Mouse (Mus musculus) yolk sac, embryonic 10.5 days (tissue): ENCODE measurements around the gene Gm21887.
"Not testable (repeated sequence)": the region's sequence is repeated elsewhere in the genome, so short reads cannot be mapped to it uniquely, and the experiment has no call there.

Source experiments
- DNase-seq: peaks from one replicate; pipeline ENCODE4 v3.0.0-alpha.2; 2017; ENCODE audit warnings: low spot score

The Gm21887 gene

DNA sequence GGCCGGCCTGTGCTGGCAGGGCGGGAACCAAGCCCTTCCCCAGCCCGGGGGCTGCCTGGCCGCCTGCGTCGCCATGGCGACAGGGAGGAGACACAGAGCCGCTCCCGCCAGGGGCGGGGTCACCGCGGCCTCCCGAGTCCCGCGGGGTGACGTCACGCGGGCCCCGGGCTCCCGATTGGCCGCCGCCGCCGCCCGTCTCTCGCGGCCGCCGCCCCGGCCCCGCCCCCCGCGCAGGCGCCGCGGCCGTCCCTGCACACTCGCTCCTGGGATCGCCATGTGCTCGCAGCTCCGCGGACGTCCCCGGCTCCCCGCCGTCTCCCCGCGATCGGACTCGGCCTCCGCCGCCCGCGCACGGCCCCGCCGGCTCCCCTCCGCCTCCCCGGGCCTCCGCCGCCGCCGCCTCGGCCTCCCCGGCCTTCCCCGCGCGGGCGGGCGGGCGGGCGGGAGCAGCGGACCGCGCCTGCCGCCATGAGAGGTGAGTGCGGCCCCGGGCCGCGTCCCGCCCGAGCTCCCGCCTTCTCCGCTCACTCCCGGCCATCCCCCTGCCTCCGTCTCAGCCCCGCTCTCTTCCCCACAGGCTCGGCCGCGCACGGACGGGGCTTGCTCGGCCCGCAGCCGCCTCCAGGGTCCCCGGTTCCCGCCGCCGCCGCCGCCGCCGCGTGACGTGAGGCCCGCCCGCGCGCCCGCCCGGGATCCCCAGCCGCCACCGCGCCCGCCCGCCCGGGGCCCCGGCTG lies at the start of gene Gm21887:
Gene Gm21887 (plus strand): TSS at position 644 of the 735 bp plus-strand sequence.
- DNase-seq: peak; percentile 99

DNA sequence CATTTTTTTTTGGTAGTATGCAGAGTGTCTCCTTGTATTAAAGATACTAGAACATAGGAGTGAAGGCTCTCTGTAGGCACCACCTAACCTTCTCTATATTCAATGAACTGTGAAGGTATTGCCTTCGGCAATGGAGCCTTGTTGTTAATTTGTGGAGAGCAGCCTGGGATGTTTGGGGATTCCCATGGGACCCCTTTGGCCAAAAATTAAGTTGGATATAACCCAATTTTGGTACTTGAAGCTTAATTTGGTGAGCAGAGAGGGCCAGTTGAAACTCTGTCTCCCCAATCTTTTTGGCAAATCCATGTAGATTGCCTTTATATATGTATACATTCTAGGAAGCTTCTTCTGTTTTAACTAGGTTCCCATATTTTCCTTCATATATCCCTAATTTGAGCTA lies 40.1 kb upstream of the Gm21887 start:
- no peak for DNase-seq

GRCm38 (mm10) chrX:169969765-169970164 lies 39.7 kb upstream of the Gm21887 start:
- DNase-seq: not testable (repeated sequence)

GRCm38 (mm10) chrX:169970546-169970945 lies 38.9 kb upstream of the Gm21887 start:
- DNase-seq: not testable (repeated sequence)

DNA sequence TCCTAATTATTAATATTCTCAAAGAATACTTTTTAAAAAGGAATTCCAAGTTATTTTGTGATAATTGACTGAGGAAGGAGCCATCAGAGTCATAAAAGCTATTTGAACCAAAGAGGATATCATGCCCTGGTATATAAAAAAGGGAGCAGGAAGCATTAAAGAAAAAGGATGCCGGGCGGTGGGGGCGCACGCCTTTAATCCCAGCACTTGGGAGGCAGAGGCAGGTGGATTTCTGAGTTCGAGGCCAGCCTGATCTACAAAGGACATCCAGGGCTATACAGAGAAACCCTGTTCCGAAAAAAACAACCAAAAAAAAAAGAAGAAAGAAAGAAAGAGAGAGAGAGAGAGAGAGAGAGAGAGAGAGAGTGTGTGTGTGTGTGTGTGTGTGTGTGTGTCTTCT lies 37.9 kb upstream of the Gm21887 start:
- not testable (repeated sequence) for DNase-seq

DNA sequence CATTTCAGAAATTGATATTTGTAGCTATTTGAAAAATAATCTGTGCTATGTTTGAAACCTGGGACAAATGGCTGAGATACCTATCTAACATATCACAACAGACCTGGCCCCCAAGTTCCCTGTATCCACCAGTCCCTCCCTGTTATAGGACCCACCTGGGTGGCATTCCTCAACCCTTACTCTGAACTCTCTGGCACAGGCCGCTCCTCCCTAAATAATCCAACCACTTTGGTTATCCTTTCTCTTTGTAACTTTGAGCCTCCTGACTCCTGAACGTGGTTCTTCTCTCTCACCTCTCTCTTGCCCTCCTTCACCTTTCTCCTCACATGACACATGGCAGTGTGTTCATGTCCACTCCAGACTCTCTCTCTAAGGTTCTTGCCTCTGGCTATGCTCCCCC lies 37.3 kb upstream of the Gm21887 start:
- not testable (repeated sequence) for DNase-seq

GRCm38 (mm10) chrX:169972791-169973494 lies 36.5 kb upstream of the Gm21887 start:
- DNase-seq: not testable (repeated sequence)

DNA sequence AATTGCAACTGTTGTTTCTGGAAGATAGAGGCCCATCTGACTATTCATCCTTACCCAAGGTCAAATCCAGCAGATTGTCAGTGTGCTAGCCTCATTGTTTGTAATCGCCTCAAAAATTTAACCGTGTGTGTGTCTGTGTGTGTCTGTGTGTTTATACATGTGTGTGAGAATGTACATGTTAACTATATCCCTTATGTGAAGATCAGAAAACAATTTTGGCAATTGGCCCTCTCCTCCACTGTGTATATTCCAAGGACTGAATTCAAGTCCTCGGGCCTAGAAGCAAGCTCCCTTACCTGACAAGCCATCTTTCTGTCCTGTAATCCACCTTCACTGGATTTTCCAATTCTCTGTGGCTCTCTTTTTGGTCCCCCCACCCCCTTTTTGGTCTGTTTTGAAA lies 35.7 kb upstream of the Gm21887 start:
- not testable (repeated sequence) for DNase-seq

DNA sequence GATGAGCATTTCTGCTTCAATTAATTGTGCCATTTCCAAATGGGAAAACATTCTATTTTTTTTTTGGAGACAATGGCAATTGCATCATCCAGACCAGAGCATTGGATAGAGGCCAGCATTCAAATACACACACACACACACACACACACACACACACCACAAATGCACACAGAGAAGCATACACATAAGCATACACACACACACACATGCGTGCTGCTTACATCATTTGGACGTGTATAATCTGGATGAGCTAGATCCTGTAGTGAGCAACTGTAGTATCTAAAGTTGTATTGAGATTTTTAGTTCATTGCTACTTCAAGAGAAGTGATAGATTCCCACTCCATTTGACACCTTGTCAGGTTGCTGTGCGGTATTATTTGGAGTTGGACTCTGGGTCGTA lies 35.0 kb upstream of the Gm21887 start:
- not testable (repeated sequence) for DNase-seq

- DNase-seq: not testable (repeated sequence)
These were observed 34.5 kb upstream of the Gm21887 start for GRCm38 (mm10) chrX:169974974-169975373.

DNA sequence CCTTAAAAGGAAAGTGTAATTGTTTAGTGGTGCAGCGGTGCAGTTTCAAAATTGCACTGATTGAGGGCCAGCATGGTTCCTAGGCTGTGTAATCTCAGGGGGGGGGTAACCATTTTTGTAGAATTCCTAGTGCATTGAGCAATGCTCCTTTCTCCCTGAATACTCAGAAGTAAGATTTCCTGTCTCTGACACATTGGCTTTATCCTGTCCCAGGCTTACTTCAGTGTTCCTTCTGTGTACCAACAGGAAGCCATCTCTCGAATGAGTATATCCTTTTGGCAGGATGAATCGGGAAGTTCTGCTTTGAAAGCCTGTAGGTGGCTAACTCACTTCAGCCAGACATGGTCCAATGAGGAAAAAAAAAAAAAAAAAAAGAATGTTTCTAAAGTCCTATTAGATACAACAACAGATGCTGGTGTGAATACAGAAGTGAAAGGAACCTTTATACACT lies 33.8 kb upstream of the Gm21887 start:
- not testable (repeated sequence) for DNase-seq

GRCm38 (mm10) chrX:169976340-169976739 lies 33.1 kb upstream of the Gm21887 start:
- not testable (repeated sequence) for DNase-seq

DNA sequence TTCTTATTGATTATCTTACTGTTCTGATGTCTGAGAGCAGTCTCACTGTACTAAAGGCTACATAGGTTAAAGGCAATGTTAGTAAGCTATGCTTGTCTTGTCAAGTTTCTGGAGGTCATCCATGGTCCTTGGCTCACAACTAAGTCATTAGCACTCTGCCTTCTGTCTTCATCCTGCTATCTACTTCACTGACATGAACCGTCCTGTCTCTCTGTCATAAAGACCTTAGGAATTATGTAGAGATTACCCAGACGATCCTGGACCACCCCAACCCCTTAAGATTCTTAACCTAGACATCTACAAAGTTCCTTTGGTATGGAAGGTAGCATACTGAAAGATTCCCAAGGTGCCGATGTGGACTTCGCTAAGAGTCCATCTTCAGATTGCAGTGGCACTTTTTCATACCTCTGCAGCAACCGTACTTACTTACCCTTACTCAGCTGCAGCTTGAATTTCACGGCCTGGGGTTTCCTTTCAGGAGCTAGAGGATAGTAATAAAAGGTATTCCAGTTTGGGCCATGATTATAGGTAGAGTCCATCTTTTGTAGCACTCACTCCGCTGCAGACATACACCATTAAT lies 31.5 kb upstream of the Gm21887 start:
- not testable (repeated sequence) for DNase-seq

- peak; percentile 59 for DNase-seq
These were observed 30.8 kb upstream of the Gm21887 start for GRCm38 (mm10) chrX:169978436-169979381.

DNA sequence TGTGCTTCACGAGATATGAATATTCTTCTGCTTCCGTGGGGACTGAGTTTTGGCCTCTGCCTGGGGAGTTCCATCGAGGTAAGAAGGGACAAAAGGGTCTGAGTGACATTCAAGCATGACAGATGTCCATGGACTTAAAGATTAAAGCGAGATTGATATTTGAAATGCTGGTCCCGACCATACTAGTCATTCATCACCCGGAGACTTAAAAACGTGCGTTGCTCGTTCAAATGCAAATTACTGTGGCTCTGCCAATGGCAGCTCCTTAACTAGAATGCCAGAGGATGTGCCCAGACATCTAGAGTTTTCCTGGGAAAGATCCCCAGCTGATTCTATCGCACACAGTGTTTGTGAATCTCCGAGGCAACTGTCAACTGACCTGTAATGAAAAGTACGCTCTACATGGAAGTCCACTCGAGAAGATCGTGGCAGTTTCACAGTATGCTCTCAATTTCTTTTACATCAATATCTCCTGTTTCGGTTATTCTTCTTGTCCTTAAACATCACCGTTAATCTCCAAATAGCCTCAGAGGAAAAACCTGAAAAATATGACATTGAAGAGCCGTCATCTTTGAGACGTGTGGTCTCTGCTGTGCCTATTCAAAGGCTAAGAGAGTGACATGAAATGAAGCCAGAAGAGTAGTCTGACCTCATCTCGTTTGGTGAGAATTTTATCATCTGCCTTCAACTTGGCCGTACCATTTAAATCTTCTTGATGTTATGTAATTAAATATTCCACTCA lies 29.8 kb upstream of the Gm21887 start:
- DNase-seq: not testable (repeated sequence)

DNA sequence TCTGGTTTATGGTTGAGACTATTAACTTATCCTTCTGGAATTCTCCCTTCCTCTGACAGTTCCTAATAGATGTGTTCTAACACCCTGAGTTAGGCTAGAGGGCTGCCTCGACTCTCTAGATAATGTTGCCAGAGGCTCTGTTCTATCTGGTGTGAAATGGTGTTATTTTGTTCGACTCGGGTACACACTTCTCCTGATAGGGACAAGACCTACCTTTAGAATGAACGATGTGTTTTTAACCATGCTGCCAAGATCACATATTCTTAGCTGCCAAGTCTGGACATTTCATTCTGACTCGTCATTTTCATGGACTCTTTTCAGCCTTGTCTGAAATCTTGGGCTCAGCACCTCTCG lies 29.3 kb upstream of the Gm21887 start:
- not testable (repeated sequence) for DNase-seq

DNA sequence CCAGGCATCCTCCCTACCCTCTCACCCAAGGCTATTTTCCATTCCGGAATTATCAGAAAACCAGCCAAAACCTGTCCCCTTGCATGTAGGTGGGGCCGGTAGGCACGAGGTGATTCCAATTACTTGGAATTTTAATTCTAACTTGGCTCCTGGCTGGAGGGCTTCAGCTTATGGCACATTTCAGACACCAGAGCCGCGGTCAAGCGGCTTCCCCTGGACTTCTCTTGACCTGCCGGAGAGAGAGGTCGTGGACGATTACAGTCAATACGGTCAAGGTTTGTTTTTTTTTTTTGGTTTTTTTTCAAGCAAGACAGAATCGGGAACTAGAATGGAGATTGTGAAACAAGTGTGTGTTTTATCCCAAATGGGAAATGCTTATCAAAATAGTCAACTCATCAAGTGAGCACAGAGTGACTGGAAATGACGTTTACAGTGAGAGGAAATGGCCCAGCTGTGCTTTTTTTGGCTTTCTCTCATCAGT lies 28.6 kb upstream of the Gm21887 start:
- no peak for DNase-seq

DNA sequence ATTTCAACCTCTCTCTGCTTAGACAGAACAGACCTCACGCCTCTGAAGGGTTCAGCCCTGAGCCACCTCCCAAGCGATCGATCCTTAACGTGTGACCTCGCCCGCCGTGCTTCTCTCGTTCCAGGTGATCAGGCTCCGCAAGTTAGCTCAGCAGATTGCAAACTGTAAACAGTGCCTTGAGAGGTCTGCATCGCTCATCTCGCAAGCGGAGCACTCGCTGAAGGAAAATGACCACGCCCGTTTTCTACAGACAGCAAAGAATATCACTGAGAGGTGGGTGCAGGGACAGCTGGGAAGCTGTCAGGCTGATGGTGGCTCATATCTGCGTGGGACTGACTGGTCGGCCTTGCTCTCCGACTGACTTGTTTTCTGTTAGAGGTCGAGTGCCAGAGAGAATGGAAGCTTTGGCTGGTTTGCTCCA lies 27.7 kb upstream of the Gm21887 start:
- DNase-seq: peak; percentile 23

- DNase-seq: not testable (repeated sequence)
These were observed 26.7 kb upstream of the Gm21887 start for GRCm38 (mm10) chrX:169982606-169983400.
